Mouse (Mus musculus): ENCODE results near the gene Casp8ap2.

Gene Casp8ap2

GRCm38 (mm10) chr4:32669825-32670224, 54.6 kb downstream of the Casp8ap2 start:
- DNase-seq, result peak; percentile 19

GRCm38 (mm10) chr4:32674025-32674424, 58.8 kb downstream of the Casp8ap2 start:
- DNase-seq, result no peak

- DNase-seq, result no peak
Measured at GRCm38 (mm10) chr4:32677471-32677870, 62.2 kb downstream of the Casp8ap2 start.

- DNase-seq, result no peak
Measured at GRCm38 (mm10) chr4:32680843-32681242, 65.6 kb downstream of the Casp8ap2 start.

- DNase-seq, result no peak
Measured at GRCm38 (mm10) chr4:32682471-32682870, 67.2 kb downstream of the Casp8ap2 start.

GRCm38 (mm10) chr4:32683061-32683582, 67.9 kb downstream of the Casp8ap2 start:
- DNase-seq, result no peak

All from thymus, postnatal 14 days (tissue).